Mouse (Mus musculus) embryo, embryonic 11.5 days (tissue): Measurements from ENCODE around the gene Sox12.
"Not testable (repeated sequence)": the region's sequence is repeated elsewhere in the genome, so short reads cannot be mapped to it uniquely, and the experiment has no call there.

Experiments
- DNase-seq: peaks from one replicate; pipeline ENCODE4 v3.0.0-alpha.2; 2012; ENCODE audit warnings: low read depth, low spot score

Sox12 gene

GRCm38 (mm10) chr2:152358977-152359376 is 38.9 kb downstream of the Sox12 start:
- DNase-seq = not testable (repeated sequence)

GRCm38 (mm10) chr2:152357254-152357653 is 40.6 kb downstream of the Sox12 start:
- no peak for DNase-seq

GRCm38 (mm10) chr2:152349842-152350540 is 47.9 kb downstream of the Sox12 start:
- DNase-seq = no peak

- DNase-seq = no peak
These were observed 48.7 kb downstream of the Sox12 start for GRCm38 (mm10) chr2:152349205-152349604.

GRCm38 (mm10) chr2:152347722-152348121 is 50.1 kb downstream of the Sox12 start:
- DNase-seq = no peak

- no peak for DNase-seq
These were observed 50.9 kb downstream of the Sox12 start for GRCm38 (mm10) chr2:152346776-152347465.

GRCm38 (mm10) chr2:152345393-152345792 is 52.5 kb downstream of the Sox12 start:
- no peak for DNase-seq

- no peak for DNase-seq
These were observed 53.0 kb downstream of the Sox12 start for GRCm38 (mm10) chr2:152344909-152345308.

GRCm38 (mm10) chr2:152344361-152344760 is 53.5 kb downstream of the Sox12 start:
- DNase-seq = no peak
